Mouse (Mus musculus) limb, embryonic 14.5 days (tissue): Measurements from ENCODE around the gene Sergef. TPM values are rescaled to one million over a fixed set of nuclear protein-coding genes. Genes with fewer than 3 reads are reported as not detected.

Source experiments
- ATAC-seq: fragments of 200-750 bp; cut with Nextera tagmentation; 2 replicates; pipeline ENCODE4 v1.8.0; 2017; ENCODE audit warnings: low read depth, moderate number of reproducible peaks, moderate TSS enrichment; ENCODE audit not compliant: low FRiP score
- DNase-seq: peaks from one replicate; pipeline ENCODE4 v3.0.0-alpha.2; 2015; ENCODE audit warnings: low spot score
- H3K27ac ChIP-seq: fragments of 300-500 bp; sonication (generic); replicated peaks from 2 replicates; pipeline ENCODE4 v1.5.1; 2014; ENCODE audit warnings: low read depth, mild to moderate bottlenecking, low read length, moderate library complexity, mixed read lengths
- H3K27me3 ChIP-seq: fragments of 300-500 bp; sonication (generic); 2 replicates; pipeline ENCODE4 v1.6.1; 2014; ENCODE audit warnings: low read length, mixed read lengths; ENCODE audit not compliant: control insufficient read depth, insufficient read depth
- H3K36me3 ChIP-seq: fragments of 300-500 bp; sonication (generic); 2 replicates; pipeline ENCODE4 v1.6.1; 2014; ENCODE audit warnings: mild to moderate bottlenecking, low read length, moderate library complexity, mixed read lengths; ENCODE audit not compliant: control insufficient read depth, insufficient read depth
- H3K4me1 ChIP-seq: fragments of 300-500 bp; sonication (generic); 2 replicates; pipeline ENCODE4 v1.6.1; 2014; ENCODE audit warnings: antibody characterized with exemption, low read length, mixed read lengths; ENCODE audit not compliant: control insufficient read depth, insufficient read depth
- H3K4me2 ChIP-seq: fragments of 300-500 bp; sonication (generic); replicated peaks from 2 replicates; pipeline ENCODE4 v1.6.1; 2014; ENCODE audit warnings: low read depth, mild to moderate bottlenecking, low read length, moderate library complexity; ENCODE audit not compliant: severe bottlenecking
- H3K4me3 ChIP-seq: fragments of 300-500 bp; sonication (generic); replicated peaks from 2 replicates; pipeline ENCODE4 v1.5.1; 2014; ENCODE audit warnings: low read length
- H3K9ac ChIP-seq: fragments of 300-500 bp; sonication (generic); 2 replicates; pipeline ENCODE4 v1.6.1; 2014; ENCODE audit warnings: mild to moderate bottlenecking, low read depth, low read length, moderate library complexity; ENCODE audit not compliant: severe bottlenecking
- H3K9me3 ChIP-seq: fragments of 300-500 bp; sonication (generic); 2 replicates; pipeline ENCODE4 v1.6.1; 2016; ENCODE audit warnings: low read length; ENCODE audit not compliant: control insufficient read depth
- POLR2A ChIP-seq: fragments of 200-500 bp; IDR thresholded peaks from 2 replicates; pipeline ENCODE4 v1.8.0; 2012; ENCODE audit warnings: inconsistent platforms, mild to moderate bottlenecking, moderate library complexity, borderline replicate concordance; ENCODE audit not compliant: insufficient read depth, insufficient read length; ENCODE audit errors: extremely low read depth
- WGBS: fragments of 180-500 bp; shearing (Covaris S2); extraction: QIAGEN DNeasy Blood & Tissue Kit; methylation state at CpG from one replicate; pipeline ENCODE4 v1.1.7; 2014; 5-methylcytosine and 5-hydroxymethylcytosine counted together
- polyA plus RNA-seq, 2 experiments: library from polyadenylated mRNA; depleted of rRNA in 1 of 2; stranded (reverse) in 1 of 2; unstranded in 1 of 2; fragments of >200 nt; fragmentation: Nextera tagmentation in 1 of 2; extraction: Ambion mirVana in 1 of 2; gene quantifications; 2 replicates each; pipeline versions ENCODE4 v1.2.1 to v1.2.3; 2012 to 2014

The Sergef gene
- polyA plus RNA-seq, 2 experiments = 12.2 to 12.8 TPM

GRCm38 (mm10) chr7:46565374-46565773 lies 74.2 kb downstream of the Sergef start:
- no peak overlapping the region for H3K9ac ChIP-seq
- H3K4me2 ChIP-seq = no peak overlapping the region
- no peaks in the 10 kb centered on the region for H3K27me3 ChIP-seq
- no peak for TF ChIP-seq POLR2A
- no peaks in the 10 kb centered on the region for H3K4me1 ChIP-seq
- H3K9me3 ChIP-seq = no peaks in the 10 kb centered on the region
- no peaks in the 10 kb centered on the region for H3K36me3 ChIP-seq
- no peak for ATAC-seq
- WGBS = 95% methylated on average over 7 of the region's 7 CpGs
- DNase-seq = no peak
- no peak overlapping the region for H3K4me3 ChIP-seq
- no peak overlapping the region for H3K27ac ChIP-seq

GRCm38 (mm10) chr7:46563801-46564200 lies 75.8 kb downstream of the Sergef start:
- no peak for ATAC-seq
- no peaks in the 10 kb centered on the region for H3K36me3 ChIP-seq

GRCm38 (mm10) chr7:46560061-46560460 lies 79.5 kb downstream of the Sergef start:
- whole genome bisulfite sequencing = 82% methylated on average over 2 of the region's 2 CpGs
- Histone ChIP-seq H3K27me3 (no peaks in the 10 kb centered on the region), H3K4me3 (no peak overlapping the region), H3K9me3 (no peaks in the 10 kb centered on the region), H3K4me1 (no peaks in the 10 kb centered on the region), H3K9ac (no peak overlapping the region), H3K4me2 (no peak overlapping the region), H3K27ac (no peak overlapping the region), H3K36me3 (no peaks in the 10 kb centered on the region)
- DNase-seq = no peak
- no peak for ATAC-seq
- TF ChIP-seq POLR2A = no peak

More at GRCm38 (mm10) chr7:46563801-46564200, 75.8 kb downstream of the Sergef start:
- no peak overlapping the region for H3K9ac ChIP-seq
- no peak overlapping the region for H3K27ac ChIP-seq
- H3K4me1 ChIP-seq = no peaks in the 10 kb centered on the region
- DNase-seq = no peak
- no peak overlapping the region for H3K4me3 ChIP-seq
- no peaks in the 10 kb centered on the region for H3K9me3 ChIP-seq
- no peak overlapping the region for H3K4me2 ChIP-seq
- H3K27me3 ChIP-seq = no peaks in the 10 kb centered on the region
- TF ChIP-seq POLR2A = no peak

GRCm38 (mm10) chr7:46559643-46560042 lies 80.0 kb downstream of the Sergef start:
- ATAC-seq (no peak), DNase-seq (peak; percentile 15)
- WGBS = 86% methylated on average over 6 of the region's 6 CpGs
- Histone ChIP-seq H3K36me3 (no peaks in the 10 kb centered on the region), H3K4me1 (no peaks in the 10 kb centered on the region), H3K4me3 (no peak overlapping the region), H3K9ac (no peak overlapping the region), H3K27me3 (no peaks in the 10 kb centered on the region), H3K4me2 (no peak overlapping the region), H3K9me3 (no peaks in the 10 kb centered on the region), H3K27ac (no peak overlapping the region)
- no peak for TF ChIP-seq POLR2A

GRCm38 (mm10) chr7:46559006-46559405 lies 80.6 kb downstream of the Sergef start:
- no peak overlapping the region for H3K4me2 ChIP-seq
- no peak for TF ChIP-seq POLR2A
- no peaks in the 10 kb centered on the region for H3K4me1 ChIP-seq
- no peaks in the 10 kb centered on the region for H3K27me3 ChIP-seq
- DNase-seq (no peak), ATAC-seq (no peak)
- H3K27ac ChIP-seq = no peak overlapping the region
- no peaks in the 10 kb centered on the region for H3K9me3 ChIP-seq
- 86% methylated on average over 5 of the region's 5 CpGs for WGBS
- no peak overlapping the region for H3K9ac ChIP-seq
- H3K4me3 ChIP-seq = no peak overlapping the region
- no peaks in the 10 kb centered on the region for H3K36me3 ChIP-seq

GRCm38 (mm10) chr7:46557996-46558395 lies 81.6 kb downstream of the Sergef start:
- DNase-seq (no peak), ATAC-seq (no peak)
- Histone ChIP-seq H3K9ac (no peak overlapping the region), H3K9me3 (no peaks in the 10 kb centered on the region), H3K36me3 (no peaks in the 10 kb centered on the region), H3K4me2 (no peak overlapping the region), H3K27ac (no peak overlapping the region), H3K4me3 (no peak overlapping the region), H3K4me1 (no peaks in the 10 kb centered on the region), H3K27me3 (no peaks in the 10 kb centered on the region)
- 87% methylated on average over 4 of the region's 4 CpGs for WGBS
- no peak for TF ChIP-seq POLR2A
